Mouse (Mus musculus) midbrain, embryonic 13.5 days (tissue): Measurements from ENCODE around the gene P2rx2. TPM values are rescaled to one million over a fixed set of nuclear protein-coding genes. Genes with fewer than 3 reads are reported as not detected.
A peak's percentile ranks its signal among the peaks of the same experiment; 100 is the strongest.

Experiments
- ATAC-seq: fragments of 200-750 bp; cut with Nextera tagmentation; 2 replicates; pipeline ENCODE4 v1.8.0; 2017; ENCODE audit warnings: mild to moderate bottlenecking, moderate TSS enrichment, moderate library complexity
- H3K27ac ChIP-seq: fragments of 300-500 bp; sonication (generic); 2 replicates; pipeline ENCODE4 v1.5.1; 2015; ENCODE audit warnings: inconsistent platforms, mild to moderate bottlenecking, moderate library complexity
- H3K27me3 ChIP-seq: fragments of 300-500 bp; sonication (generic); 2 replicates; pipeline ENCODE4 v1.6.1; 2015; ENCODE audit warnings: mild to moderate bottlenecking, inconsistent platforms
- H3K36me3 ChIP-seq: fragments of 300-500 bp; sonication (generic); 2 replicates; pipeline ENCODE4 v1.6.1; 2015; ENCODE audit warnings: mild to moderate bottlenecking, inconsistent platforms
- H3K4me1 ChIP-seq: fragments of 300-500 bp; sonication (generic); replicated peaks from 2 replicates; pipeline ENCODE4 v1.6.1; 2015; ENCODE audit warnings: inconsistent platforms
- H3K4me2 ChIP-seq: fragments of 300-500 bp; sonication (generic); replicated peaks from 2 replicates; pipeline ENCODE4 v1.6.1; 2015; ENCODE audit warnings: moderate library complexity, mild to moderate bottlenecking, inconsistent platforms
- H3K4me3 ChIP-seq: fragments of 300-500 bp; sonication (generic); replicated peaks from 2 replicates; pipeline ENCODE4 v1.5.1; 2015; ENCODE audit warnings: mild to moderate bottlenecking, inconsistent platforms
- H3K9ac ChIP-seq: fragments of 300-500 bp; sonication (generic); replicated peaks from 2 replicates; pipeline ENCODE4 v1.6.1; 2015; ENCODE audit warnings: mild to moderate bottlenecking, inconsistent platforms
- H3K9me3 ChIP-seq: fragments of 300-500 bp; sonication (generic); 2 replicates; pipeline ENCODE4 v1.6.1; 2016; ENCODE audit warnings: mild to moderate bottlenecking, inconsistent platforms
- WGBS: fragments of 180-500 bp; shearing (Covaris S2); methylation state at CpG from one replicate; pipeline ENCODE4 v1.1.7; 2015; 5-methylcytosine and 5-hydroxymethylcytosine counted together
- polyA plus RNA-seq: library from polyadenylated mRNA; unstranded; fragments of >200 nt; fragmentation: Nextera tagmentation; extraction: Ambion mirVana; gene quantifications from 2 replicates; pipeline ENCODE4 v1.2.1, GENCODE M21; 2015

The P2rx2 gene
- 3.2 and 3.8 TPM in 2 replicates for polyA plus RNA-seq

GRCm38 (mm10) chr5:110342648-110343284, at the start of gene P2rx2:
TSS of gene P2rx2 (minus strand) at chr5:110343212.
- Histone ChIP-seq H3K27me3 (peaks cover 35% of the 10 kb centered on the region), H3K27ac (no peak within 1 kb of the TSS), H3K9me3 (no peaks in the 10 kb centered on the region), H3K36me3 (0 out of 2 replicates have a peak, but pooled peaks cover 5% of the 10 kb centered on the region), H3K4me3 (peak within 1 kb of the TSS; percentile 54), H3K4me2 (peak within 1 kb of the TSS; percentile 88), H3K4me1 (peaks cover 13% of the 10 kb centered on the region), H3K9ac (peak within 1 kb of the TSS; percentile 70)
- peak; percentile 81 for ATAC-seq
- under 1% methylated on average over 43 of the region's 43 CpGs for WGBS

- H3K36me3 ChIP-seq = 0 out of 2 replicates have a peak, but pooled peaks cover 9% of the 10 kb centered on the region
- WGBS = 69% methylated on average over 5 of the region's 5 CpGs
- H3K9ac ChIP-seq = no peak overlapping the region
- ATAC-seq = peak; percentile 55; the same call in 1 of the 2 replicates
- H3K4me1 ChIP-seq = no peaks in the 10 kb centered on the region
- H3K27ac ChIP-seq = no peak overlapping the region
- H3K4me2 ChIP-seq = no peak overlapping the region
- no peak overlapping the region for H3K4me3 ChIP-seq
- no peaks in the 10 kb centered on the region for H3K9me3 ChIP-seq
- H3K27me3 ChIP-seq = no peaks in the 10 kb centered on the region
Observed at GRCm38 (mm10) chr5:110392727-110393126, 49.7 kb upstream of the P2rx2 start.

GRCm38 (mm10) chr5:110390631-110391030, 47.6 kb upstream of the P2rx2 start:
- 0 out of 2 replicates have a peak, but pooled peaks cover 5% of the 10 kb centered on the region for H3K36me3 ChIP-seq
- no peak for ATAC-seq
- H3K4me1 ChIP-seq = peaks cover 21% of the 10 kb centered on the region
- no peak overlapping the region for H3K27ac ChIP-seq
- no peak overlapping the region for H3K9ac ChIP-seq
- H3K27me3 ChIP-seq = no peaks in the 10 kb centered on the region
- H3K4me3 ChIP-seq = no peak overlapping the region
- H3K4me2 ChIP-seq = no peak overlapping the region
- 92% methylated on average over 4 of the region's 4 CpGs for WGBS
- H3K9me3 ChIP-seq = no peaks in the 10 kb centered on the region

GRCm38 (mm10) chr5:110387332-110387731, 44.3 kb upstream of the P2rx2 start:
- H3K4me3 ChIP-seq = peak overlapping the region; percentile 70
- H3K36me3 ChIP-seq = no peaks in the 10 kb centered on the region
- peak overlapping the region; percentile 80 for H3K9ac ChIP-seq
- 0 out of 2 replicates have a peak overlapping the region, but pooled peaks have one; percentile 64 for H3K27ac ChIP-seq
- no peaks in the 10 kb centered on the region for H3K27me3 ChIP-seq
- WGBS = 12% methylated on average over 8 of the region's 8 CpGs
- no peak for ATAC-seq
- H3K9me3 ChIP-seq = no peaks in the 10 kb centered on the region
- H3K4me2 ChIP-seq = peak overlapping the region; percentile 57
- H3K4me1 ChIP-seq = peaks cover 41% of the 10 kb centered on the region

- H3K4me2 ChIP-seq = peak overlapping the region; percentile 57
- H3K36me3 ChIP-seq = no peaks in the 10 kb centered on the region
- H3K9ac ChIP-seq = peak overlapping the region; percentile 80
- no peaks in the 10 kb centered on the region for H3K27me3 ChIP-seq
- ATAC-seq = peak; percentile 88
- H3K4me1 ChIP-seq = peaks cover 41% of the 10 kb centered on the region
- H3K4me3 ChIP-seq = peak overlapping the region; percentile 70
- no peaks in the 10 kb centered on the region for H3K9me3 ChIP-seq
- under 1% methylated on average over 88 of the region's 90 CpGs for WGBS
- peak overlapping the region; percentile 64 for H3K27ac ChIP-seq
Observed at GRCm38 (mm10) chr5:110386371-110387330, 43.6 kb upstream of the P2rx2 start.

- no peak overlapping the region for H3K27ac ChIP-seq
- peak overlapping the region; percentile 80 for H3K9ac ChIP-seq
- peak overlapping the region; percentile 70 for H3K4me3 ChIP-seq
- no peaks in the 10 kb centered on the region for H3K9me3 ChIP-seq
- no peaks in the 10 kb centered on the region for H3K27me3 ChIP-seq
- peaks cover 3% of the 10 kb centered on the region; the same call in 1 of the 2 replicates for H3K36me3 ChIP-seq
- peak overlapping the region; percentile 57 for H3K4me2 ChIP-seq
- peaks cover 41% of the 10 kb centered on the region for H3K4me1 ChIP-seq
- WGBS = 67% methylated on average over 4 of the region's 4 CpGs
- ATAC-seq = no peak
Observed at GRCm38 (mm10) chr5:110385263-110385662, 42.3 kb upstream of the P2rx2 start.

GRCm38 (mm10) chr5:110384491-110384890, 41.5 kb upstream of the P2rx2 start:
- Histone ChIP-seq H3K4me1 (peaks cover 41% of the 10 kb centered on the region), H3K4me3 (peak overlapping the region; percentile 70), H3K4me2 (peak overlapping the region; percentile 57), H3K36me3 (peaks cover 7% of the 10 kb centered on the region), H3K9me3 (no peaks in the 10 kb centered on the region), H3K27ac (no peak overlapping the region), H3K27me3 (no peaks in the 10 kb centered on the region), H3K9ac (0 out of 2 replicates have a peak overlapping the region, but pooled peaks have one; percentile 80)
- no peak for ATAC-seq
- WGBS = 56% methylated on average over 6 of the region's 6 CpGs

- 92% methylated on average over 4 of the region's 4 CpGs for WGBS
- H3K36me3 ChIP-seq = peaks cover 53% of the 10 kb centered on the region
- no peak for ATAC-seq
Observed at GRCm38 (mm10) chr5:110379823-110380222, 36.8 kb upstream of the P2rx2 start.

GRCm38 (mm10) chr5:110379086-110379485, 36.1 kb upstream of the P2rx2 start:
- WGBS = 89% methylated on average over 15 of the region's 15 CpGs
- peaks cover 61% of the 10 kb centered on the region for H3K36me3 ChIP-seq
- H3K4me2 ChIP-seq = no peak overlapping the region
- H3K27ac ChIP-seq = no peak overlapping the region
- H3K27me3 ChIP-seq = no peaks in the 10 kb centered on the region
- no peak overlapping the region for H3K4me3 ChIP-seq
- H3K4me1 ChIP-seq = peaks cover 9% of the 10 kb centered on the region; the same call in 1 of the 2 replicates
- no peaks in the 10 kb centered on the region for H3K9me3 ChIP-seq
- no peak overlapping the region for H3K9ac ChIP-seq
- no peak for ATAC-seq

More at GRCm38 (mm10) chr5:110379823-110380222, 36.8 kb upstream of the P2rx2 start:
- H3K9ac ChIP-seq = no peak overlapping the region
- H3K27me3 ChIP-seq = no peaks in the 10 kb centered on the region
- H3K4me2 ChIP-seq = no peak overlapping the region
- no peaks in the 10 kb centered on the region for H3K9me3 ChIP-seq
- H3K4me3 ChIP-seq = no peak overlapping the region
- H3K27ac ChIP-seq = no peak overlapping the region
- H3K4me1 ChIP-seq = peaks cover 16% of the 10 kb centered on the region

GRCm38 (mm10) chr5:110378181-110378583, 35.2 kb upstream of the P2rx2 start:
- no peak overlapping the region for H3K9ac ChIP-seq
- H3K36me3 ChIP-seq = peaks cover 70% of the 10 kb centered on the region
- no peak overlapping the region for H3K4me3 ChIP-seq
- 34% methylated on average over 20 of the region's 20 CpGs for WGBS
- peaks cover 6% of the 10 kb centered on the region; the same call in 1 of the 2 replicates for H3K4me1 ChIP-seq
- H3K27ac ChIP-seq = no peak overlapping the region
- H3K4me2 ChIP-seq = no peak overlapping the region
- no peaks in the 10 kb centered on the region for H3K9me3 ChIP-seq
- ATAC-seq = peak; percentile 25
- H3K27me3 ChIP-seq = no peaks in the 10 kb centered on the region

GRCm38 (mm10) chr5:110376802-110377433, 33.9 kb upstream of the P2rx2 start:
- WGBS = 57% methylated on average over 8 of the region's 8 CpGs
- Histone ChIP-seq H3K36me3 (peaks cover 77% of the 10 kb centered on the region), H3K27ac (no peak overlapping the region), H3K27me3 (no peaks in the 10 kb centered on the region), H3K4me3 (no peak overlapping the region), H3K9ac (no peak overlapping the region), H3K4me1 (peaks cover 3% of the 10 kb centered on the region; the same call in 1 of the 2 replicates), H3K9me3 (no peaks in the 10 kb centered on the region), H3K4me2 (no peak overlapping the region)
- peak; percentile 67 for ATAC-seq
